Mouse (Mus musculus): ENCODE measurements around the gene Mx1.

Gene Mx1

DNA sequence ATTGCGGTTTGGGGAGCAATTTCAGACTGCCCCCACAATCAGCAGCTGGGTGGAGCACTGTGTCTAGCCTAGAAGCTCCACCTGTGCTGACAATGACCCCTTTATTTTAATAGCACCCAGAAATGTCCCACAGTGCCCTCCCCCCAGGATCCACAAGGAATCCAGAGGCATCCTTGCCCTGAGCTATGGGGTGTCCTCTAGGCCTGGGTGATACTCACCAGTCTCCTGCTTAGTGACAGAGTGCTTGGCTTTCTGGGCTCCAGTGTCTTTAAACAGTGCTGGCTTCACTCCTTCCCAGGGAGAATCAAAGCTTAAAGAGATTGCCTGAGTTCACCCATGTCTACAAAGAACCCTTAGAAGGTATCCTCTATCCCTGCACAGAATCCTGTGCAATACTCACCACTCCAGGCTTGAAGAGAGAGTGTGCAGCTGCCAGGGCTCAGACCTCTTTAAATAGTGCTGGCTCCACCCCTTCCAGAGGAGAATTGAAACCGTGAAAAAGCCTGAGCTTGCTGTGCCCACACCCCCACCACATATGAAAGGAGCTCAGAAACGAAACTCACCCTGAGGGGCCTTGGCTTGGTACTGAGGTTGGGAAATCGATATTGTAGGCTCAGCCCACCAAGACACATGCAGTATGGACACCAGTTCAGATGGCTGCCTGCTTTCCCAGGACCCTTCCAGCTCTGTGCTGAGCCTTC lies at the start of gene Mx1:
TSS of gene Mx1 (minus strand) at position 427 of the 701 bp plus-strand sequence.
- no peak for DNase-seq

DNA sequence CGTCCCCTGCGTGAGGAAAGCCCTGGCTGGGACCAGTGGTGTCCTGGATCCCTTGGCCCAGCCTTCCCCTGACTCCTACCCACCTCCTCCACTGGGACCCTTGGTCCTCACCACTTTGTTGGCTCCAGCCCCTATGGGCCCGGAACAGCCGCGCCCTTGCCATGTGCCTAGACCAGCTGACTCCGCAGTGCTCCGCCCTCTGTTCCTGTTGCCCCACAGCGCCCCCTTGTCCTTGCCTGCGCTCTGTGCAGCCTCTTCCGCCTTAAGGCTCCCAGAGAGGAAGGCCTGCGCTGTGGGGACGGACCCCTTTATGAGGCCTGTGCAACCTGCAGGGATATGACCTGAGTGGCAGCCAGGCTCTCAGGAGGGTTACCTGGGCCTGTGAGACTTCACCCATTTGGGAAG lies 49.6 kb upstream of the Mx1 start:
- DNase-seq: no peak

DNA sequence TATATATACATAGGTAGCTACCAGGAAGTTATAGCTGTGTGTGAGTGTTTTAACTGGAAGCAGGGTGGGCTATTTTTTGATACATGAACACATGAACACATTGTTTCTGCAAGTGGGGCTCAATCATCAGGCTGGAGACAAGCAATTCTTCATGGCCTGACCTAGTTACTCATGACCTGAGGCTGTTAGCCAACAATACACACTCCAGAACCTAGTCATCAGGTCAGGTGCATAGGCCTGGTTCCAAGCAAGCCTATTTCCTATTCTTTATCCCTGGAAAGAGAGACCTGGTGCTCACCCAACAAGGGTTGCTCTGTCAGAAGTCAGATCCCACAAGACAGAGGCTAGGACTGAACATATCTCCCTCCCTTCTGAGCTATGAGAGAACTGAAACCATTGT lies 48.8 kb upstream of the Mx1 start:
- DNase-seq: no peak

DNA sequence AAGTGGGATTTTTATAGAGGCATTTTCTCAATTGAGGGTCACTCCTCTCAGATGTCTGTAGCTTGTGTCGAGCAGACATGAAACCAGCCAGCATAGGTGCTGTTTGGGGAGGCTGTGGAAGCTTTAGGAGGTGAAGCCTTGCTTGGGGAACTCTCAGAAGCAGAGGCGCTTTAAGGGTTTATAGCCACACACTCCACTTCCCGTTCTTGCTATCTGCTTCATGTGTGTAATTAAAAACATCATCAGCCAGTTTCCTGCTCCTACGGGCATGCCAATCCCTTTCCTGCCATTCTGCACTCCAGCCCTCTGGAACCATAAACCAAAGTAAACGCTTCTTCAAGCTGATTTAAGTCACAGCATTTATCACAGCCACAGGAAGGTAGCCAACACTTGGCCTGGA lies 48.1 kb upstream of the Mx1 start:
- no peak for DNase-seq

DNA sequence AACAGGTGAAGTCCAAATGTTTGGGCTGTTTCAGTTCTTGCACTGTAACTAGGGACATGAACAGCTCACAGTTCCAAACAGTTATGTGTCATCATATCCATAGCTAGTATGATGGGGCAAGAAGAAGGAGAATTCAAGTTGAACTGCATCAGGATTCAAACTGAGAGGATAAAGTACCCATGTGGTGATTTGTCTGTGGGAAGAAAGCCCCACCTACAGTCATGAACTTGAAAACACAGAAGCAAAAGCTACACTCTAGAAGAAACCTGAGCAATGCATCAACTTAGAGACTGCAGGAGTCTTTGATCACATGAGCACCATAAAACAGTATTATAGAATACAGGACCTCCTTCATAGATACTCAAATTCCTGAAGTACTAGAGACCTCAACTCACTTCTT lies 45.1 kb upstream of the Mx1 start:
- no peak for DNase-seq

DNA sequence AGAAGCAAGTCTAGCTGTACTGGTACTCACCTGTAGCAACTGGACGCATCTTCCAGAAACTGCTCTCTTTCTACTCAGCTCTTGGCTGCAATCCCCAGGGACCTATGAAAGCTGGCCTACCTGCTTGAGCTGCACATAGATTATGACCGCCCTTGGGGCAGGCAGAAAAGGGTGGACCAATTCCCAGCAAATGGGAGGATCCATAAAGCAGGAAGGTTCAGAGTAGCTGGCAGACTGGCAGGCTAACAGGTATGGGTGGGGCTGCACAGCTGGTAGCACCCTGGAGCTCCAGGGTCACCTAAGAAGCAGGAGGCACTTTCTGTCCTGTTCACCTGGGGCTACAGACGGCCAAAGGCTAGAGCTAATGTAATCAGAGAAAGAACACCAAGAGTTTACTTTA lies 42.1 kb upstream of the Mx1 start:
- DNase-seq: no peak

DNA sequence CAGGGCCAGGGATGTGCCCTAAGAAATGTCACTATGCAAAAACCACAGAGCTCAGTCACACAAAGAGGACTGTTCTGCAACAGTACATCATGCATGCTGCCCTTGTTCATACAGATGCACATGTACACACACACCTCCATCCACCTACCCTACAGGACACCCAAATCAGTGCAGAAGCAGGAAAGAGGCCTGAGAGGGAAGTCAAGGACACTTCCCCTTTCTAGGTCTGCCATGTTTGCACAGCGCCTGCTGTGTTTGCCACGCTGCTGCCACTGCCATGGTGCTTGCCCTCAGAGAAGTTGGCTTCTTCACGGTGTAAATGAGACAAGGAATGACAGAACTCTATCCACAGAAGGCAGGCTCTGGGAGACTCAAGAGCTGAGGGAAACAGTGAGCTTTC lies 41.1 kb upstream of the Mx1 start:
- DNase-seq: no peak

DNA sequence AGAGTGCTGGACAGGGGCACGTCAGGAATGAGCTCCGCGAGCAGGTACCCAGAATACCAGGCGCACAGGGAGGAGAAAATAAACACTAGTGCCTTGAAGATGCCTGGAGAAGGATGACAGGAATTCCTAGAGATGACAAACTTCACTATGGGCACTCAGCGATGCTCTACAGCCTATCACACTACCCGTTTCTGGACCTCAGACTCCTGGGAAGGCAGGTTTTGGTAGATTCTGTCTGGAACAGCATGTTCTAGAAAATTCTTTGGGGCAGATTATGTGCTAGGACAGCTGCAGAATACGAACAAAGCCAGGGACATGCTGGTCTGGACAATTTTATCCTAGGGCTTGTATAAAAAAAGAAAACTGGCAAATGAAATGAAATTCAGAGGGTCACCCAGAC lies 38.2 kb upstream of the Mx1 start:
- no peak for DNase-seq

DNA sequence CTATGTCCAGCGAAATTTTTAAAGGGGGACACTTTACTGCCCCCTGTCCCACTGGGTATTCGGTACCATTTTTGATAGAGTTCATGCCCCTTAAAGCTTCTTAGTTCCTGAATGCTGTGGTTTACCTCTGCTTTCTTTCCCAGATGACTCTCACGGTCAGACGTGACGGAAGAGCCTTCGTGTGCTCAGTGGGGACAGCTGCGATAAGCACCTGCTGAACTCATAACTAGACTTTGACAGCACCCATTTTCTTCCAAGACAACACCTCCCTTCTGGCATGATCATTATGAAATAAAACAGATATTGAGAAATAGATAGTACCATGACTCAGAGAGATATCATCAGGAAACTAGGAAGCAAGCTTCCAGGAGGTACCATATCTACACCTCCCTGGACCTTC lies 36.7 kb upstream of the Mx1 start:
- DNase-seq: no peak

DNA sequence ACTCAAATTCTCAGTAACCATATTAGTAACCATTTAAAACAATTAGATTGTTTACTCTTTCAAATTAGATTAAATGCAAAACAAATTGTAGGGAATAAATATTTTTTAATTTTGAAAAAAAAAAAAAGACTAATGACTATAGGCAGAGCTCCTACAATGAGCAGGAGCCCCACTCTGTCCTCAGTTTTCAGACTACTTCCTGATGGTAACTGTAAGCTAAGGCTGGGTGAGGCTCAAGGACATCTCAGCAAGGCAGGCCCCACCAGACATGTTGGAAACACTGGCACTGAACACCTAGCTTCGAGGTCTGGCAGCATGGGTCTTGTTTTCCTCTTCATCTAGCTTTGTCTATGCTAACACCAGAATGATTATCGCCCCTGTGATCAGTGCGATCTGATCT lies 35.4 kb upstream of the Mx1 start:
- DNase-seq: no peak

DNA sequence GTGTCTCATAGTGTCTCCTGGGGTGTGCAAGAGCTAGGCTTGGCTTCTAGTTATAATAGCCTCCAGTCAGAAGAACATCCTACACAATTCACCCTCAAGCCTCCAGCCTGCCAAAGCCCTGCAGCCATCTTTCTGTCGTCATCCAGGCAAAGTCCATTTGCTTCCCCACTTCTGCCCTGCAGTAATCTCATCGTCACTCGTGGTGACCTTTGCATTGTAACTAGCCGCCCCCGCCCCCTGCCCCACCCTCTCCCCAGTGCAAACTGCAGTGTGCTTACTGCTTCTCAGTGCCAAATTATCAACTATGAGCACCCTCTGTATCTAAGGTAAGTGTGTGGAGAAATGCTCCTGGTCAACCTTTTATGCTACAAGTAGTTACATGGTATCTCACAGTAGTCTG lies 35.0 kb upstream of the Mx1 start:
- DNase-seq: no peak

DNA sequence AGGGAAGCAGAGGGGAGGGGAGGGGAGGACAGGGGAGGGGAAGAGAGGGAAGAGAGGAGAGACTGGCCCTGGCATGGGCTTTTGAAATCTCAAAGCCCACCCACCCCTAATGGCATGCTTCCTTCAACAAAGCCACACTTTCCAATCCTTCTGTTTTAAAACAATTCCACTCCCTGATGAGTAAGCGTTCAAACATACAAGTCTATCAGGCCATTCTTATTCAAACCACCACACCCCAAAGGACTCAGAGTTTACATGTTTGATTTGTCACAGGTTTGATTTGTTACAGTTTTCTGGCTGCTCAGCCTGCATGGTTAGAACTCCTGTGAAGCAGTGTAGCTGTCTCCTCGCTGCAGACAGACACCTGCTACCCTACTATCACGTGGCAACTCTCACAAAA lies 33.3 kb upstream of the Mx1 start:
- DNase-seq: no peak

DNA sequence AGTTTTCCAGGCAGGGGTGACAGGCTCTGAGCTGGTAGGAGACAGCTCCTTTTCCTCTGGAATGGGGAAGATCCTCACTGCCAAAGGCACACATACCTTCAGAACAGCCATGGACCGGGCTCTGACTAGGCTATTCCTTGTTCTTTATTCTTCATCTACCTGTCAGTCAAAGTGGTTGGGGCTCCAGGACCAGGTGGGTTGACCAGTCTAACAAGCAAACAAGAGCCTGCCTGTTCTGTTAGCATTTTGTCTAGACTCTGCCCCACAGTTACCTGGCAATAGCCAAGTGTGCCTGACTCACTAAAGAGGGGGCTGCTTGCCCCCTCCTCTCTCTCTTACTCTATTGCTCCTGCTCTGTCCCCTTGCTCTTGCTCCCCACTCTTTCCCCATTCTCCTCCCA lies 29.7 kb upstream of the Mx1 start:
- DNase-seq: no peak

DNA sequence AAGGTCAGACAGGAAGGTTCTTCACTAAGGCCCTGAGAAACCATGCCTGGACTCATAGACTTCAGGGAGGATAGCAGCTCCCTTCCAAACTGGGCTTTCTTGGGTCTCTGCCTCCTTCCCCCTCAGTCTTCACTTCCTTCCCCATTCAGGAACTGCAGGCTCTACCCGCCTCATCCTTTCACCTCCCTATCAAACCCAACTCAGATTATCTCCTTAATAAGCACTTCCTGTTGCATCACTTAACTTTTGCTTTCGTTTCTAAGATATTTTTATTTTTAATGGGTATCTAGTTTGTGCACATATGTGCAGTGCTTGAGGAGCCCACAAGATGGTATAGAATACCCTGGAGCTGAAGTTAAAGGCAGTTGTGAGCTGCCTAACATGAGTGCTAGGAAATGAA lies 15.9 kb upstream of the Mx1 start:
- DNase-seq: no peak

DNA sequence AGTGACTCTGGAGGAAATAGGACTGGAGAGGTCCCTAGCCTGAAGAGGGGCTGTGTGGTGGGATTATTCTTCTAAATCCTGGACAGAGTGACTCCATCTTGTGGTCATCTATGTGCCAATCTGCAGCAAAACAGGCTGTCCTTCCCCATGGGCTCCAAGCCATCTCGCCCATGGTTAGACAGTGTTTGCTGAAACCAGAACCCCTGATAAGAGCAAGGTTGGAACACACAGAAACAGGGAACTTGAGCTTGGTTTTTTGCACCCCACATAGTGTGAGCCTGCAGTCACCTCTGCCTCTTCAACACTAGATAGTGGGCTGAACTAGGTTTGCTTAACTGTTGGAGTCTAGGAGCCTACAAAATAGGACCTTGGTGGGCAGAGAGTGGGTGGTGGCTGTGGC lies 13.8 kb upstream of the Mx1 start:
- DNase-seq: no peak

DNA sequence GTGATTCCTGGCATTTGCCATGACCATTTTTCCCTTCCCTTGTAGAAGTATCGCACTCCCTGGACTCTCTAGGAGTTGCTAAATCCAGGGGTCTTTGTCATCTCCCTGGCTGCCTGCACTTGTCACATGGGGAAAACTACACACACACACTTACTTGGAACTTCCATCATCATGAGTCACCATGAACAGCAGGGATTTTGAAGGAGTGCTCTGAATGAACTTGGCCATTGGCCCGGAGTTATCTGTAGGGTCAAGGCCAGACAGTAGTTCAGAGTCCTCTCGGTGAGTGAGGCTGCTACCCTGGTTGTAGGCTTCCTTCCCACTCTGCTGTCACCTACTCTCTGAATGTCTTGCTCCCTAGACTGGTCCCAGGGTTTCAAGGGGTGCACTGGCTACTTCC lies 12.9 kb upstream of the Mx1 start:
- DNase-seq: no peak

DNA sequence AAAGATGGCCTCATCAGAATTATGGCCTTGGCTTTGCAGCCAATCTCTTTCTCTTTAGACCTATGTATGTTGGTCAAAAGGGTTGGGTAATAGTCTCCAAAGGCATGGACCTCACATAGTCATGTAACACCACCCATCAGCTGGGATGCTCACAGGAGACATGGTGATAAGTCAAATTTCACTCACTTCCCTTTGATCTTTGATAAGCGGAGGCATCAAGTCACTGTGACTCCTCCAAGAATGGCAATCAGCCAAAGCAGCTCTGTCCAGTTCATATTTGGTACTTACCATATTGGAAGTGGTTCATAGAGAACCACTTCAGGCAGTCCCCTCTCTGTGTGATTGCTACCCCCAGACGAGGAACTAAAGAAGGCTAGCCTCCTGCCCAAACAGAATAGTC lies 12.0 kb upstream of the Mx1 start:
- DNase-seq: no peak

DNA sequence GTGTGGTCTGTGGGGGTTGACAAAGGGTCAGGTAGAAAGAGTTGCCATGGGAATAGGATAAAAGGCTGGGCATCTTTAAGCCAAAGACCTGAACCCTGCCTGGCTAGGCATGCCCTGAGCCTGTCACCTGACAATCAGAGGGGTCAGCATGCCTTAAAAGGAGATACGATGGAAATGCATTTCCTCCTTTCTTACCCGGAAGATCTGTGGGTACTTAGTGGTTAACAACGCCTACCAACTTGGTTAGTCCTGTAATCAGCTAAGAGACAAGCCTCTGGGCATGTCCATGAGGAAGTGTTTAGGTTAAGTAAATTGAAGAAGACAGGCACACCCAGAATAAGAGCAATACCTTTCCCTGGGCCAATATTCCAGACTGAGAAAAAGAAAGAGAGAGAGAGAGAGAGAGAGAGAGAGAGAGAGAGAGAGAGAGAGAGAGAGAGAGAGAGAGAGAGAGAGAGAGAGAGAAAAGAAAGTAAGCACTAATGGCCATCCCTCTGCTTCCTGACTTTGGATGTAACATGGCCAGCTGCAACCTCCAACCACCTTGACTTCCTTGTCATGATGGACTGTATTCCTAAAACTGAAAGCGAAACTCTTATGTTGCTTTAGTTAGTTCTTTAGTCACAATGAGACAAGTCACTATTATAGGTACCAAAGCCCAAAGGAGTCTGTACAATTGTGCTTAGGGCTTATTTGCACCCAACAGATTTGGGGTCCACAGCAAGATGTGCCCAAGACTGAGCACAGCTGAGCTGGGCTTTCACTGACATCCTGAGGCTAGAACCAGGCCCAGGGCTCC lies 5.5 kb upstream of the Mx1 start:
- no peak for DNase-seq

DNA sequence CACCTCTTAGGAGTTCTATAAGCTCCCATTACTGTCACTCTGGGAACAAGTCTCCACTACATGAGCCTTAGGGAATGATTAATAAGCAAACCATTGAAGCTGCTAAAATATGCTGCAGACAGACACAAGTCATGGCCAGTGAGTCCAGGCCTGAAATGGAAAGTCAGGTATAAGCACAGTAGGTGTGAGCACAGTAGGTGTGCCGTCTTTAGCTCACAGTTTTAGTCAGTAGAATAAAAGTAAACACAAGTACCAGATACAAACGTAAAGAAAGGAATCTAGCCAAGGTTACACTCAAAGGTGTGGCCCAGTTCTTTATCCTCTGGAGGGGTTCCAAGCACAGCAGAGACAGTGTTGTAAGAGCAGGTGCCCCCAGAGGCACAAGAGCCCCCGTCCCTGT lies 4.8 kb upstream of the Mx1 start:
- no peak for DNase-seq

DNA sequence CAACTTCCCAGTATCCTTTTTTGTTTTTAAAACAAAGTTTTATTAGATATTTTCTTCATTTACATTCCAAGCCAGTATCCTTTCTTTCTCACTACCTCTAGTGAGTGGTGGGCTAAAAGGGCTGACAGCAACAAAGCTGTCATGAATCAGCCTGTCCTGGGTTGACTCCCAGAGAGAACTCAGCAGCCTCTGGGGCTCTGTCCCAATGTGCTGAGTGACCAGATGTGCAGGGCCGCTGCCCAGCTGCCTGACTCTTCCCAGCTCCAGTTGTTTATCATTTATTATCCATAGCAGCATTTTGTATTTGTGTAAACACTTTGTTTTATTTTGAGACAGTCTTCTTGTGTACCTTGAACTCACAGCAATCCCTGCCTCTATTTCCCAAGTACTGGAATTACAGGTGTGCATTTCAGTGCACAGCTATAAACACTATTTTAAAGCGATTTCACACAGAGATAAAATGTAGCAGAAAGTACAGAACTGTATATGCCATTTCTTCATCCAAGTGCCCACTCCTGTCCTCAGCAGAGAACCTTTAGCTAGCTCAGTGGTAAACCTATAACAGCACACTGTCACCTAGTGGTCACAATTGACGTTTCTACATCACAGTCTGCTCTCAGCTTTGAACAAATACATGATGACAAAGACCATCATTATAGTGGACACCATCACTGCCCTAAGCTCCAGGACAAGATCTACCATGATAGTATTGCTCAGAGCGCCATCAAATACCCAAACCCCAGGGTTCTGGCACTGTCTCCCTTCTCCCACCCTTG lies 3.7 kb upstream of the Mx1 start:
- DNase-seq: no peak

DNA sequence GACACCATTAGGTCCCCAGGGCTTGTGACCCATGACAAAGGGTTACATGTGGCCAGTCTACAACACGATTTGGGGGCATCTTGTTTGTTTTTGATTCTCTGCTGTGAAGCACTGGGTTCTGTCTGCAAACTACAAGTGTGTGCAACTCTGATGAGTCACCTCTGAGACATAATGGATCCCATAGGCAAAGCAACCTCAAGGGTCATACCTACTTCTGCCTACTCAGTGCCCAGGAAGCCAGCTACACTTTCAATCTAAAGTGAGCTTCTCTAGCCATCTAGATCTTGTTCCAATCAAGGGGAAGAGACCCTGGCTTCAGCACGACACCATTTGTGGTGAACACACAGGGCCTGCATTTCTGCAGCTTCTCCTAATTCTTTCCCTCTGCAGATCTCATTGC lies 1.4 kb downstream of the Mx1 start:
- DNase-seq: no peak

DNA sequence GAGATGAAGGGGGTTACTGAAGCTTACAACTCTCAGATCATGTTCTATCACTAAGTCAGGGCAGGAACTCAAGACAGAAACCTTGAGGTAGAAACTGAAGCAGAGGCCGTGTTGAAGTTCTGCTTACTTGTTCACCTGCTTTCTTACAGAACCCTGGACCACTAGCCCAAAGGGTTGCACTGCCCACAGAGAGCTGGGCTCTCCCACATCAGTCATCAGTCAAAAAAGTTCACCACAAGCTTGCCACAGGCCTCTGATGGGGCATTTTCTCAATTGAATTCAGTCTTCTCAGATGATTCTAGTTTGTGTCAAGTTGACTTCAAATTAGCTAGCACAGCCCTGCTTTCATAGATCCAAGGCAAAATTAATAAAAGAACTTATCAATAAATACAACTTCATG lies 2.9 kb downstream of the Mx1 start:
- no peak for DNase-seq

DNA sequence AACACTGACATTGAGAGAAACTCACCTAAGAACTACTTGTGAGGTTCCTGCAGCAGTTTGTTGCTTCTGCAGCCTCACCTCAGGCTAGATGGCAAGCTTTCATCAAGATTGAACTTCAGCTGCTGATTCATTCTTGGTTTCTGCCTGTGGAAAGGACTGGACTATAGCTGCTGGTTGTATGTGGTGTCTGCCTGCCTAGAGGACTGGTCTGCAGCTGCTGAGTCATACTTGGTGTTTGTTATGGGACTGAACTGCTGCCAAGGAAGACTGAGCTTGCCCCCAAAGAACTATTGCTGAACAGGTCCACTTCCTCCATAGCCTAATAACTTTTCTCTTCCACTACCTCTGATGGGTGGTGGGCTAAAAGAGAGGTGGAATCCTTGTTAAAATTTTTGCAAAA lies 15.3 kb downstream of the Mx1 start:
- no peak for DNase-seq

DNA sequence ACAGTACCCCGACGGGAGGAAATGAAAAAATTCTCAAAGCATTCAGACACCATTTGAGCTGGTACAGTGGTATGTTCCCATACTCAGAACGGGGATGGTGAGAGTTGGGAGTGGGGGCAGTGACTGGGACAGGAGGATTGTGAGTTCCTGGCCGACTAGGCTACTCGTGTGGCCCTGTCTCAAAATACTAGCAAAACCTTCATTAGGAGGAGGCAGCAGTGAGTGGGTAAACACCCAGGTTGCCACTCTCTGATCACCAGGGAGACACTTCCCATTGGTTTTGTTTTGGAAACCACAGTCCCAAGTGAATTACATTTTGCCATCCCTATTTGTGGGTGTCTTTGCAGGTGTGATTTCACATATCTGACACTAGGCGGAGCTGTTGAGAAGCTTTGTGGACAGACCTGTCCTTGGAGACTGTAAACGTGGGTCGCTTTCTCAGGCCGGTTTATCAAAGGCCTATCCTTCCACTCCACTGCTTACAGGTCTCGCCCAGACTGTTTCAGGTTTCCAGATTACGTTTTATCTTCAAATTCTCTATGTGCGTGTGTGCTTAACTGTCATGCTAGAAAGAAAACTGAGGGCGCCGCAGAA lies 18.9 kb downstream of the Mx1 start:
- DNase-seq: peak; percentile 6
